Mouse (Mus musculus) limb, embryonic 15.5 days (tissue): ENCODE data around the gene Chd5. TPM values are rescaled to one million over a fixed set of nuclear protein-coding genes. Genes with fewer than 3 reads are reported as not detected.
A peak's percentile ranks its signal among the peaks of the same experiment; 100 is the strongest.

Source experiments
- ATAC-seq: fragments of 200-750 bp; cut with Nextera tagmentation; 2 replicates; pipeline ENCODE4 v1.8.0; 2017; ENCODE audit warnings: low read depth, moderate TSS enrichment; ENCODE audit not compliant: insufficient number of reproducible peaks, low FRiP score, low TSS enrichment
- H3K27ac ChIP-seq: fragments of 300-500 bp; sonication (generic); 2 replicates; pipeline ENCODE4 v1.5.1; 2015; ENCODE audit warnings: moderate library complexity, mild to moderate bottlenecking, inconsistent platforms
- H3K27me3 ChIP-seq: fragments of 300-500 bp; sonication (generic); 2 replicates; pipeline ENCODE4 v1.6.1; 2015; ENCODE audit warnings: inconsistent platforms
- H3K36me3 ChIP-seq: fragments of 300-500 bp; sonication (generic); 2 replicates; pipeline ENCODE4 v1.6.1; 2015; ENCODE audit warnings: inconsistent platforms
- H3K4me1 ChIP-seq: fragments of 300-500 bp; sonication (generic); 2 replicates; pipeline ENCODE4 v1.6.1; 2015; ENCODE audit warnings: inconsistent platforms
- H3K4me2 ChIP-seq: fragments of 300-500 bp; sonication (generic); 2 replicates; pipeline ENCODE4 v1.6.1; 2015; ENCODE audit warnings: mild to moderate bottlenecking, inconsistent platforms
- H3K4me3 ChIP-seq: fragments of 300-500 bp; sonication (generic); 2 replicates; pipeline ENCODE4 v1.5.1; 2015; ENCODE audit warnings: mild to moderate bottlenecking, inconsistent platforms
- H3K9ac ChIP-seq: fragments of 300-500 bp; sonication (generic); 2 replicates; pipeline ENCODE4 v1.6.1; 2015; ENCODE audit warnings: inconsistent platforms
- H3K9me3 ChIP-seq: fragments of 300-500 bp; sonication (generic); 2 replicates; pipeline ENCODE4 v1.6.1; 2016; ENCODE audit warnings: inconsistent platforms
- WGBS: fragments of 180-500 bp; shearing (Covaris S2); methylation state at CpG from one replicate; pipeline ENCODE4 v1.1.7; 2015; 5-methylcytosine and 5-hydroxymethylcytosine counted together
- polyA plus RNA-seq: library from polyadenylated mRNA; unstranded; fragments of >200 nt; fragmentation: Nextera tagmentation; extraction: Ambion mirVana; gene quantifications from 2 replicates; pipeline ENCODE4 v1.2.1, GENCODE M21; 2015

The Chd5 gene
- polyA plus RNA-seq, 1 experiment from 2014 or later, result 0.63 TPM

DNA sequence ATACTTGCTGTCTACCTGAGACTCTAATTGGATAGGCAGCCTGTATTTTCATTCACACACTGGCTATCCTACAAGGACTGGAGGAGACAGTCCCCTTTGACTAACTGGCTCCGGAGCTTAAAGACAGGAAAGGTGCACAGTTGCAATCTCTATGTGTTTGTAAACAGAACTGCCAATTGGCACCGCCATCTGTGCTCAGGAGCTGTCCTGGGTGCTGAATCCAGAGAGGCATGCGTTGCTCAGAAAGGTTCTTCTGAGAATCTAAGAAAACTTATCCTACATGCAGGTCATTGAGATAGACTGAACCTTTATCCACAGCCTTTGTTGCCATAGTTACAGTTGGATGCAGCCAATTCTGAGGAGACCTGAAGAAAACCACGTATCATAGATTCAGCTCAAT lies 85.9 kb downstream of the Chd5 start:
- Histone ChIP-seq H3K4me2 (no peak overlapping the region), H3K27ac (no peak overlapping the region), H3K9me3 (no peaks in the 10 kb centered on the region), H3K36me3 (no peaks in the 10 kb centered on the region), H3K9ac (no peak overlapping the region), H3K4me3 (no peak overlapping the region), H3K27me3 (no peaks in the 10 kb centered on the region), H3K4me1 (no peaks in the 10 kb centered on the region; the same call in 1 of the 2 replicates)
- no peak for ATAC-seq
- 35% methylated on average over 4 of the region's 4 CpGs for WGBS

DNA sequence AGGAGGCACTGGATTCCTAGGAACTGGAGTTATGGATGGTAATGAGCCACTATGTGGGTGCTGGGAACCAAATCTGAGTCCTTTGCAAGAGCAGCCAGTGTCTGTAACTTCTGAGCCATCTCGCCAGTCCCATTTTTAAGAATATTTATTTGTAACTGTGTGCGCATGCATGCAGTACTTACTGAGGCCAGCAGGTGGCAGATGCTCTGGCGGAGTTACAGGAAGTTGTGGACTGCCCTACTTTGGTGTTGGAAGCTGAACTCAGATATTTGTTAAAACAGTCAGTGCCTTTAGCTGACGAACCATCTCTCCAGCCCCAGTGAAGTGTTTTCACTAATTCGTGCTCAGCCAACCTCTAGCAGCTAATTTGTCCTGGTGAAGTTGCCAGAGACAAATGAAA lies 86.5 kb downstream of the Chd5 start:
- H3K4me3 ChIP-seq, result no peak overlapping the region
- no peak for ATAC-seq
- H3K36me3 ChIP-seq, result no peaks in the 10 kb centered on the region
- H3K9me3 ChIP-seq, result no peaks in the 10 kb centered on the region
- no peaks in the 10 kb centered on the region for H3K27me3 ChIP-seq
- no peaks in the 10 kb centered on the region; the same call in 1 of the 2 replicates for H3K4me1 ChIP-seq
- 63% methylated on average over 5 of the region's 5 CpGs for WGBS
- H3K9ac ChIP-seq, result no peak overlapping the region
- H3K4me2 ChIP-seq, result no peak overlapping the region
- H3K27ac ChIP-seq, result no peak overlapping the region

GRCm38 (mm10) chr4:152428259-152428658 lies 89.8 kb downstream of the Chd5 start:
- 58% methylated on average over 8 of the region's 8 CpGs for WGBS
- ATAC-seq, result no peak
- Histone ChIP-seq H3K4me3 (no peak overlapping the region), H3K9ac (no peak overlapping the region), H3K27ac (no peak overlapping the region), H3K4me2 (no peak overlapping the region), H3K4me1 (no peaks in the 10 kb centered on the region; the same call in 1 of the 2 replicates), H3K36me3 (no peaks in the 10 kb centered on the region), H3K27me3 (no peaks in the 10 kb centered on the region), H3K9me3 (no peaks in the 10 kb centered on the region)

- ATAC-seq, result no peak
- no peaks in the 10 kb centered on the region for H3K9me3 ChIP-seq
- no peak overlapping the region for H3K27ac ChIP-seq
- no peak overlapping the region for H3K4me3 ChIP-seq
- H3K27me3 ChIP-seq, result no peaks in the 10 kb centered on the region
- H3K4me2 ChIP-seq, result no peak overlapping the region
- 52% methylated on average over 5 of the region's 5 CpGs for WGBS
- H3K36me3 ChIP-seq, result no peaks in the 10 kb centered on the region
- no peak overlapping the region for H3K9ac ChIP-seq
- peaks cover 9% of the 10 kb centered on the region; the same call in 1 of the 2 replicates for H3K4me1 ChIP-seq
Observed at GRCm38 (mm10) chr4:152432308-152432707, 93.9 kb downstream of the Chd5 start.

- no peak overlapping the region for H3K9ac ChIP-seq
- H3K36me3 ChIP-seq, result no peaks in the 10 kb centered on the region
- peak overlapping the region; percentile 18 for H3K4me3 ChIP-seq
- H3K27ac ChIP-seq, result no peak overlapping the region
- H3K4me1 ChIP-seq, result peaks cover 9% of the 10 kb centered on the region; the same call in 1 of the 2 replicates
- H3K27me3 ChIP-seq, result 0 out of 2 replicates have a peak, but pooled peaks cover 3% of the 10 kb centered on the region
- no peaks in the 10 kb centered on the region for H3K9me3 ChIP-seq
- WGBS, result 2% methylated on average over 9 of the region's 9 CpGs
- ATAC-seq, result no peak
- peak overlapping the region; percentile 45 for H3K4me2 ChIP-seq
Observed at GRCm38 (mm10) chr4:152434836-152435235, 96.4 kb downstream of the Chd5 start.

- Histone ChIP-seq H3K27ac (no peak overlapping the region), H3K9me3 (no peaks in the 10 kb centered on the region), H3K4me1 (peaks cover 9% of the 10 kb centered on the region; the same call in 1 of the 2 replicates), H3K4me3 (peak overlapping the region; percentile 18), H3K9ac (no peak overlapping the region), H3K36me3 (no peaks in the 10 kb centered on the region), H3K4me2 (peak overlapping the region; percentile 45), H3K27me3 (0 out of 2 replicates have a peak, but pooled peaks cover 3% of the 10 kb centered on the region)
- 10% methylated on average over 10 of the region's 10 CpGs for WGBS
- no peak for ATAC-seq
Observed at GRCm38 (mm10) chr4:152435255-152435654, 96.8 kb downstream of the Chd5 start.

Other genes with a start within 250 kb of the Chd5 start
- 1.1 and 1.2 TPM in 2 replicates for gene Tnfrsf25, start 222.7 kb upstream of the Chd5 start, polyA plus RNA-seq
- gene Espn, start 186.3 kb upstream of the Chd5 start, polyA plus RNA-seq, result 1.9 and 2.2 TPM in 2 replicates
- gene Hes2, start 179.8 kb upstream of the Chd5 start, polyA plus RNA-seq, result 0.12 and 0.14 TPM in 2 replicates
- 52.6 and 57.3 TPM in 2 replicates for gene Acot7, start 160.5 kb upstream of the Chd5 start, polyA plus RNA-seq
- gene Gpr153, start 64.4 kb upstream of the Chd5 start, polyA plus RNA-seq, result 18.9 and 21.9 TPM in 2 replicates
- gene Hes3, start 47.0 kb upstream of the Chd5 start, polyA plus RNA-seq, result not detected in 2 replicates
- gene Icmt, start 41.4 kb upstream of the Chd5 start, polyA plus RNA-seq, result 26.4 and 26.5 TPM in 2 replicates
- 0.29 and 0.31 TPM in 2 replicates for gene Rnf207, start 19.7 kb upstream of the Chd5 start, polyA plus RNA-seq
- 286 and 375 TPM in 2 replicates for gene Rpl22, start 12.9 kb upstream of the Chd5 start, polyA plus RNA-seq
- gene Nphp4, start 138.1 kb downstream of the Chd5 start, polyA plus RNA-seq, result 2.3 TPM in 2 replicates
- gene Kcnab2, start 139.2 kb downstream of the Chd5 start, polyA plus RNA-seq, result 7.6 and 8.2 TPM in 2 replicates